Mouse (Mus musculus): ENCODE measurements around the gene Btc. TPM values are rescaled to one million over a fixed set of nuclear protein-coding genes. Genes with fewer than 3 reads are reported as not detected.

Btc gene
- polyA plus RNA-seq (2012; rRNA removed), result 0.21 and 0.49 TPM in 2 replicates

- TF ChIP-seq CTCF (IDR thresholded peaks at IDR 0.05; ENCODE audit: borderline replicate concordance, insufficient read depth, low read depth, low read length), result no peak; the same call in 1 of the 2 replicates
- TF ChIP-seq POLR2A (IDR thresholded peaks at IDR 0.05; ENCODE audit: borderline replicate concordance, insufficient read depth, low read length), result no peak
- peak; percentile 10 to 30 for DNase-seq
- WGBS, result 7% methylated on average over 19 of the region's 19 CpGs
Observed at GRCm38 (mm10) chr5:91402339-91403211, at the start of gene Btc. TSS of gene Btc (minus strand) at chr5:91402994.

DNA sequence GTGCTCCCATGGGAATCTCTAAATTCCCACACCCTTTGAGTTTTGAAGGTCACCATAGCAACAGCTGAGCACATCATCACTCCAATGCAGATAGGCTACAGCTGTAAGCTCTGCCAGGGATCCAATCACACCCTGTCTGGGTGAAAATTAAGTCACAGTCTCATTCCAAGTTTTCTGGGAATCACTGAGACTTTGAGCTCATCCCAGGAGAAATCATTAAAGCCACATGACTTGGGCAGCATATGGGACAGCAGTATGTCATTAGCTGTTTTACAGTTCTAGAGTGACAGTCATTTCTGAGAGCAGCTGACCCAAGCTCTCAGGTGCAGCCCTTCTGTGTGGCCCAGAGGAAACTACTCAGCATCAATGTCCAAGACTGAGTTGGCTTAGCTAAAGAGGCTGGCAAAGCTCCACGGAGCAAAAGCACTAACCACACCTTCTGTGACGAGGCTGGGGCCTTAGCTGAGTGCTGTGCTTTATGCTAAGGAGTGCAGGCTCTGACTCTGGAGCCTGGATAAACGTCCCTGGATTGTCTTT, 42.3 kb upstream of the Btc start:
- no peak for DNase-seq
- Histone ChIP-seq H3K27me3 (ENCODE audit: control insufficient read depth, insufficient read depth, low read length) (no peaks in the 10 kb centered on the region), H3K4me3 (replicated peaks; ENCODE audit: insufficient read depth, low read depth, low read length) (no peak overlapping the region), H3K27ac (ENCODE audit: insufficient read depth, low read length) (no peak overlapping the region), H3K4me1 (ENCODE audit: control insufficient read depth, insufficient read depth, low read length) (no peaks in the 10 kb centered on the region)
- 9% methylated on average over 3 of the region's 3 CpGs for WGBS
- TF ChIP-seq CTCF (IDR thresholded peaks at IDR 0.05; ENCODE audit: borderline replicate concordance, insufficient read depth, low read depth, low read length), result no peak
- TF ChIP-seq POLR2A (IDR thresholded peaks at IDR 0.05; ENCODE audit: borderline replicate concordance, insufficient read depth, low read length), result no peak

More at GRCm38 (mm10) chr5:91402339-91403211, at the start of gene Btc:
- Histone ChIP-seq H3K27me3 (ENCODE audit: control insufficient read depth, insufficient read depth, low read length) (no peaks in the 10 kb centered on the region), H3K4me3 (replicated peaks; ENCODE audit: insufficient read depth, low read depth, low read length) (peak within 1 kb of the TSS; percentile 30), H3K27ac (ENCODE audit: insufficient read depth, low read length) (no peak within 1 kb of the TSS), H3K4me1 (ENCODE audit: control insufficient read depth, insufficient read depth, low read length) (no peaks in the 10 kb centered on the region)

GRCm38 (mm10) chr5:91436563-91436962, 33.8 kb upstream of the Btc start:
- WGBS, result 56% methylated on average over 6 of the region's 6 CpGs
- TF ChIP-seq CTCF (IDR thresholded peaks at IDR 0.05; ENCODE audit: borderline replicate concordance, insufficient read depth, low read depth, low read length), result no peak
- no peak for TF ChIP-seq POLR2A (IDR thresholded peaks at IDR 0.05; ENCODE audit: borderline replicate concordance, insufficient read depth, low read length)
- Histone ChIP-seq H3K4me1 (ENCODE audit: control insufficient read depth, insufficient read depth, low read length) (no peaks in the 10 kb centered on the region), H3K27ac (ENCODE audit: insufficient read depth, low read length) (no peak overlapping the region), H3K4me3 (replicated peaks; ENCODE audit: insufficient read depth, low read depth, low read length) (no peak overlapping the region), H3K27me3 (ENCODE audit: control insufficient read depth, insufficient read depth, low read length) (no peaks in the 10 kb centered on the region)
- DNase-seq, result no peak

- TF ChIP-seq CTCF (IDR thresholded peaks at IDR 0.05; ENCODE audit: borderline replicate concordance, insufficient read depth, low read depth, low read length), result no peak
- no peak for TF ChIP-seq POLR2A (IDR thresholded peaks at IDR 0.05; ENCODE audit: borderline replicate concordance, insufficient read depth, low read length)
- Histone ChIP-seq H3K4me3 (replicated peaks; ENCODE audit: insufficient read depth, low read depth, low read length) (no peak overlapping the region), H3K27ac (ENCODE audit: insufficient read depth, low read length) (no peak overlapping the region), H3K4me1 (ENCODE audit: control insufficient read depth, insufficient read depth, low read length) (no peaks in the 10 kb centered on the region), H3K27me3 (ENCODE audit: control insufficient read depth, insufficient read depth, low read length) (no peaks in the 10 kb centered on the region)
- no peak for DNase-seq
- 61% methylated on average over 6 of the region's 6 CpGs for WGBS
Observed at GRCm38 (mm10) chr5:91434723-91435658, 32.2 kb upstream of the Btc start.

- Histone ChIP-seq H3K4me3 (replicated peaks; ENCODE audit: insufficient read depth, low read depth, low read length) (no peak overlapping the region), H3K4me1 (ENCODE audit: control insufficient read depth, insufficient read depth, low read length) (no peaks in the 10 kb centered on the region), H3K27ac (ENCODE audit: insufficient read depth, low read length) (no peak overlapping the region), H3K27me3 (ENCODE audit: control insufficient read depth, insufficient read depth, low read length) (no peaks in the 10 kb centered on the region)
- TF ChIP-seq CTCF (IDR thresholded peaks at IDR 0.05; ENCODE audit: borderline replicate concordance, insufficient read depth, low read depth, low read length), result no peak
- peak in 1 of 2 experiments; percentile 22 for DNase-seq
- 22% methylated on average over 8 of the region's 8 CpGs for WGBS
Observed at GRCm38 (mm10) chr5:91428547-91428946, 25.8 kb upstream of the Btc start.

DNA sequence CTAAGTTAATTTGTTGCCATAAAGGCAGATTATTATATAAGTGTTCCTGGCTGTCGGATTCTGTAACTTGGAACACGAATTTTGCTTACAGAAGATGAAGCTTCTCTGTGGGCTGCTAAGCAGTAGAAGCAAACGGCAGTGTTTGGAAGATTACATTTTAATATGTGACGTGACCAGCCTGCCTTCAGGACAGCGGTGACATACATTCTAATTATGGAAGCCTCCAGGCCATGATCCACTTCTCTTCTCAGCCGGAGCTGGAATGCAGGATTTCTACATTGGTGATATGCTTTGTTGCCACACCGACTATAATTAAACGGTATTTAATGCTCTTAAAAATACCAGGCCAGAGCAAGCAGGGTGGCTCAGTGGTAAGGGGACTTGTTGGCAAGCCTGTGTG, 11.0 kb upstream of the Btc start:
- WGBS, result 81% methylated on average over 8 of the region's 8 CpGs
- Histone ChIP-seq H3K27ac (ENCODE audit: insufficient read depth, low read length) (no peak overlapping the region), H3K27me3 (ENCODE audit: control insufficient read depth, insufficient read depth, low read length) (no peaks in the 10 kb centered on the region), H3K4me1 (ENCODE audit: control insufficient read depth, insufficient read depth, low read length) (no peaks in the 10 kb centered on the region), H3K4me3 (replicated peaks; ENCODE audit: insufficient read depth, low read depth, low read length) (no peak overlapping the region)
- TF ChIP-seq CTCF (IDR thresholded peaks at IDR 0.05; ENCODE audit: borderline replicate concordance, insufficient read depth, low read depth, low read length) (no peak), POLR2A (IDR thresholded peaks at IDR 0.05; ENCODE audit: borderline replicate concordance, insufficient read depth, low read length) (no peak)
- DNase-seq, result peak in 1 of 2 experiments; percentile 45

DNA sequence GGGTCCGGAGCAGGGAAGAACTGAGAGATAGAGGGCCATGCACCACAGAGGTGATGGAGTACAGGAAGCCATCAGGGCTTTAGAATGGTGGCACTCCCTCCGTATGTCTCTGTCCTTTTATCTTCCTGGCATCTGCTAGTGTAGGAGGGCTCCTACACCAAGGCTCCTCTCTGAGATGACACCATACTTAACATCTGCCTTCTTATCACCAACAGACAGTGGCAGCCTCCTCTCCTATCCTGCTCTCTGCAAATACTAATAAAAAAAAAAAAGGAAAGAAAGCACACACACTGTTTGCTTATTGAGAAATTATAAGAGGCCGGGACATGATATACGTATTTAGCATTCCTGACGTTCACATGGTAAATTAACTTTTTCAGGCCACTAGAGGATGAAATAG, 1.5 kb upstream of the Btc start:
- no peak for DNase-seq
- Histone ChIP-seq H3K4me3 (replicated peaks; ENCODE audit: insufficient read depth, low read depth, low read length) (no peak overlapping the region), H3K27me3 (ENCODE audit: control insufficient read depth, insufficient read depth, low read length) (no peaks in the 10 kb centered on the region), H3K27ac (ENCODE audit: insufficient read depth, low read length) (no peak overlapping the region), H3K4me1 (ENCODE audit: control insufficient read depth, insufficient read depth, low read length) (no peaks in the 10 kb centered on the region)
- WGBS, result 88% methylated on average over 5 of the region's 5 CpGs
- no peak for TF ChIP-seq POLR2A (IDR thresholded peaks at IDR 0.05; ENCODE audit: borderline replicate concordance, insufficient read depth, low read length)
- TF ChIP-seq CTCF (IDR thresholded peaks at IDR 0.05; ENCODE audit: borderline replicate concordance, insufficient read depth, low read depth, low read length), result no peak
